Mouse (Mus musculus) c-Kit-positive CD71-negative TER-119-negative erythroid progenitor cells, embryonic 14.5 days (primary cell): ENCODE measurements around the gene Aco2.

Experiments
- DNase-seq: peaks from one replicate; pipeline ENCODE4 v3.0.0-alpha.2; 2013; ENCODE audit warnings: low read depth

Aco2 gene

DNA sequence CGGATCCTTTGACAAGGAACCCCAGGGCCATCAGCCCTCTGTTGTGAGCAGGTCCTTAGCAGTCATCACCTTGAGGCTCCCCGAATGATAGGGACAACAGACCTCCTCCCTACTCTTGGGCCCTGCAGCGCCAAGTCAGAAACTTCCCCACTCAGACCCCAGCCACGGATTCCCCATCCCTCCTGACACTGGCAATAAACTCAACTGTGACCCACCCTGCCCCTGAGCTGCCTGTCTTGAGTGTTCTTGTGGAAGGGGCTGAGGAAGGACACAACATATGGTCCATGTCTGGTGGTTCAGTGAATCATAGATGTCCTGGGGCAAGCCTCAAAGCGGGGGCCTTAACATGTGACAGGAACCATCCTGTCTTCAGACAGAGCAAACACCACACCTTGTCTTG, 78.6 kb downstream of the Aco2 start:
- no peak for DNase-seq

GRCm38 (mm10) chr15:81951159-81951558, 79.0 kb downstream of the Aco2 start:
- DNase-seq, result no peak

- no peak for DNase-seq
Measured at GRCm38 (mm10) chr15:81952310-81952709, 80.2 kb downstream of the Aco2 start.

- no peak for DNase-seq
Measured at GRCm38 (mm10) chr15:81954151-81954583, 82.1 kb downstream of the Aco2 start.

DNA sequence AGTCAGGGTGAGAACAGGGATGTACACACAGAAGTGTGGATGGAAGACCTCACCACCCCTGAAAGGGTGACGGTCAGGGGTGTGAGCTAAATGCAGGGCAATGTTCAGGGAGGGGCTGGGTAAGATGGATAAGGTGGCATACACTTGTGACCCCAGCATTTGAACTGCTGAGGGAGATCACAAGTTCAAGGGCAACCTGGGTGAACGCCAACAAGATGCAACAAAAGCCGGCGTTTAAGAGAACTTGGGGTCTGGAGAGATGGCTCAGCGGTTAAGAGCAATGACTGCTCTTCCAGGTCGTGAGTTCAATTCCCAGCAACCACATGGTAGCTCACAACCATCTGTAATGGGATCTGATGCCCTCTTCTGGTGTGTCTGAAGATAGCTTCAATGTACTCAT, 82.6 kb downstream of the Aco2 start:
- DNase-seq, result no peak

- DNase-seq, result no peak
Measured at GRCm38 (mm10) chr15:81955414-81955813, 83.3 kb downstream of the Aco2 start.

GRCm38 (mm10) chr15:81956457-81956856, 84.3 kb downstream of the Aco2 start:
- peak; percentile 62 for DNase-seq

DNA sequence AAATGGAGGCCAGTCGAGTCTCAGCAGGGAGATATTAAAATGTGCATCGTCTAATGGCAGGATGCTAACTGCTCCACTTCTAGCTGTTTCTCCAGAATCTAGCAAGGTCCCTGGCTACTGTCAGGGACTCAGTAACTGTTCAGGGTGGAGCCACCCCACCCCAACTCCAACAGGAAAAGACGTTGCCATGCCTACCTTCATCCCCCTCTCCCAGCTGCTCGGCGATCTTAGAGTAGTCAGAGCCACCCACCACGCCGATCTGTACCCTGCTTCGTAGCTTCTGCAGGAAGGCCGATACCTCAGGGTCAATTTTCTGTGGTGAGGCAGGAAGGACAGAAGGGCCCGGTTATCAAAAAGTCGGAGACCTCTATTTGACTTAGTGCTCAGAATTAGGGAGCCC, 85.5 kb downstream of the Aco2 start:
- no peak for DNase-seq

DNA sequence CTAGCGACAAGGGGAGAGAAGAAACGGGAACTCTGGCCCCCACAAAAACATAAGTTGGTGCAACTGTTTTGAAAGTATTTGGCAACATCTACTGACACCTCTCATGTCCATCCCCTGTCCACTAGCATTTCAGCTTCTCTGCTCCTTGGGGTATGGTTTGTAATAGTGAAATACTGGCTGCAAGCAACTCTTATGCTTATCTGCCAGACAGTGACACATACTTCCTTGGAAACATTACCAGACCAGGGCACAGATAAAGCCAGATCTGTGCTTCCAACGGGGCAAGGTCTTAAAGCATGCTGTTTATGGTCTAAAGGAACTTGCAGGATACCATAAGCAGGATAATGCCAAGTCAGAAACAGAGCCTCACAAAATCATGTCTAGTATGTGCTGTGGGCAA, 86.8 kb downstream of the Aco2 start:
- no peak for DNase-seq

GRCm38 (mm10) chr15:81960171-81961077, 88.3 kb downstream of the Aco2 start, which contains the start of gene Pmm1:
Gene Pmm1 (minus strand): TSS chr15:81960930.
- DNase-seq, result peak; percentile 99

DNA sequence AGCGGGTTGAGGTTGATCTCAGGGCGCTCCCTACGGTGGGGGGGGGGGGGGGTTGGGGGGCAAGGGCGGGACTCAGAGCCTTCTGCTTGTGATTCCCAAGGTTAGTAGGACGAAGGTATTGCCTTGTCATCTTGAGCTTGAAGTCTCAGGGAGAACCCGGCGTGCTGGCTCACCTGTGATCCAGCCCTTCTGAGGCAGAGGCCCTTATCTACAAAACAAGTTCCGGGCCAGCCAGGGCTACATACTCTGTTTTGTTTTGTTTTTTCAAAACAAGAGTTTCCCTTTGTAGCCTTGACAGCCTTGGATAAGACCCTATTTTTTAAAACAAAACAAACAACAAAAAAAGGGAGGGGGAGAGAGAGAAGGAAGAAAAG, 89.0 kb downstream of the Aco2 start:
- DNase-seq, result no peak

DNA sequence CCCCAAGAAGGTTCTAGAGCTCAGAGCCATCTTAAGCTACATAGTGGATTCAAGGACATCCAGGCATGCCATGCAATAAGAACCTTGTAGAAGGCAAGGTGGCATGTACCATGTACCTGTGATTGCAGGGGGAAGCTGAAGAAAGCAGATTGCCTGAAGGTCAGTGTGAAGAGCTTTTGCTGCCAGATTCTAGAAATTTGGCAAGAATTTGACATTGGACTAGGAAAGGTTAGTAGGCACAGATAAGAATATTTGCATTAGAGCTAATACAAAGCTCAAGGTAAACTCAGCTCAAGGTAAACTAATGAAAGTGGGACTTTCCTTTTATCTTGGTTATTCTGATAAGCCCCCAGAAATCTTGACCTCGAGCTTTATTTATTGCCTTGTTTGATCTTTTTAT, 92.2 kb downstream of the Aco2 start:
- no peak for DNase-seq
